Mouse (Mus musculus) c-Kit-negative CD71-positive TER-119-positive erythroid progenitor cells, embryonic 14.5 days (primary cell): ENCODE data around the gene Fam214a.

Experiments used
- DNase-seq: peaks from one replicate; pipeline ENCODE4 v3.0.0-alpha.2; 2013; ENCODE audit warnings: low read depth, low spot score

Fam214a gene

GRCm38 (mm10) chr9:75032408-75032807, 79.7 kb downstream of the Fam214a start:
- DNase-seq, result no peak

GRCm38 (mm10) chr9:75033141-75033540, 80.5 kb downstream of the Fam214a start:
- DNase-seq, result no peak

GRCm38 (mm10) chr9:75034691-75035090, 82.0 kb downstream of the Fam214a start:
- DNase-seq, result no peak

- no peak for DNase-seq
Measured at GRCm38 (mm10) chr9:75035944-75036343, 83.3 kb downstream of the Fam214a start.

- peak; percentile 47 for DNase-seq
Measured at GRCm38 (mm10) chr9:75037451-75038356, 85.0 kb downstream of the Fam214a start, which contains the start of gene Arpp19. Gene Arpp19 (plus strand): TSS chr9:75037614.

- DNase-seq, result peak; percentile 54
Measured at GRCm38 (mm10) chr9:75038357-75038688, 85.6 kb downstream of the Fam214a start.

- DNase-seq, result no peak
Measured at GRCm38 (mm10) chr9:75040566-75040965, 87.9 kb downstream of the Fam214a start.

GRCm38 (mm10) chr9:75041840-75042525, 89.3 kb downstream of the Fam214a start:
- no peak for DNase-seq

- no peak for DNase-seq
Measured at GRCm38 (mm10) chr9:75043191-75043590, 90.5 kb downstream of the Fam214a start.

- DNase-seq, result no peak
Measured at GRCm38 (mm10) chr9:75047079-75047478, 94.4 kb downstream of the Fam214a start.

GRCm38 (mm10) chr9:75049100-75049499, 96.4 kb downstream of the Fam214a start:
- DNase-seq, result no peak

- DNase-seq, result peak; percentile 25
Measured at GRCm38 (mm10) chr9:75050003-75050402, 97.3 kb downstream of the Fam214a start.

- no peak for DNase-seq
Measured at GRCm38 (mm10) chr9:75051841-75052240, 99.2 kb downstream of the Fam214a start.

GRCm38 (mm10) chr9:75055046-75055445, 102.4 kb downstream of the Fam214a start:
- DNase-seq, result no peak

GRCm38 (mm10) chr9:75064678-75065331, 112.1 kb downstream of the Fam214a start:
- DNase-seq, result no peak

- DNase-seq, result no peak
Measured at GRCm38 (mm10) chr9:75070457-75071028, 117.9 kb downstream of the Fam214a start, which contains the start of gene Myo5a. Gene Myo5a (plus strand): TSS chr9:75071015.

- peak; percentile 40 for DNase-seq
Measured at GRCm38 (mm10) chr9:75071029-75071705, 118.5 kb downstream of the Fam214a start.

- DNase-seq, result no peak
Measured at GRCm38 (mm10) chr9:75071706-75072192, 119.1 kb downstream of the Fam214a start.

- DNase-seq, result no peak
Measured at GRCm38 (mm10) chr9:75072361-75072760, 119.7 kb downstream of the Fam214a start.

- DNase-seq, result no peak
Measured at GRCm38 (mm10) chr9:75077191-75077590, 124.5 kb downstream of the Fam214a start.
